Mouse (Mus musculus) liver, embryonic 11.5 days (tissue): ENCODE measurements at regions not wholly inside any gene's neighbourhood (a gene's known extent, or its start where the extent isn't known, plus 50 kb on each side); places are given as distances from the start of the nearest gene placed in this dataset. TPM values are rescaled to one million over a fixed set of nuclear protein-coding genes. Genes with fewer than 3 reads are reported as not detected.

Experiments used
- ATAC-seq: fragments of 200-750 bp; cut with Nextera tagmentation; replicated peaks from 2 replicates; pipeline ENCODE4 v1.8.0; 2017; ENCODE audit warnings: moderate number of reproducible peaks, mild to moderate bottlenecking, moderate TSS enrichment, moderate library complexity; ENCODE audit not compliant: low FRiP score
- DNase-seq: peaks from one replicate; pipeline ENCODE4 v3.0.0-alpha.2; 2017; ENCODE audit warnings: low spot score
- H3K27ac ChIP-seq: fragments of 300-500 bp; sonication (generic); 2 replicates; pipeline ENCODE4 v1.5.1; 2014; ENCODE audit warnings: mild to moderate bottlenecking, low read depth, low read length, control low read depth
- H3K27me3 ChIP-seq: fragments of 300-500 bp; sonication (generic); replicated peaks from 2 replicates; pipeline ENCODE4 v1.6.1; 2014; ENCODE audit warnings: low read length, mixed read lengths; ENCODE audit not compliant: control insufficient read depth, insufficient read depth
- H3K36me3 ChIP-seq: fragments of 300-500 bp; sonication (generic); 2 replicates; pipeline ENCODE4 v1.6.1; 2014; ENCODE audit warnings: mild to moderate bottlenecking, low read length, moderate library complexity, mixed read lengths; ENCODE audit not compliant: control insufficient read depth, insufficient read depth
- H3K4me1 ChIP-seq: fragments of 300-500 bp; sonication (generic); replicated peaks from 2 replicates; pipeline ENCODE4 v1.6.1; 2014; ENCODE audit warnings: low read length, mixed read lengths; ENCODE audit not compliant: control insufficient read depth, insufficient read depth
- H3K4me2 ChIP-seq: fragments of 300-500 bp; sonication (generic); 2 replicates; pipeline ENCODE4 v1.6.1; 2014; ENCODE audit warnings: mild to moderate bottlenecking, control low read depth, moderate library complexity
- H3K4me3 ChIP-seq: fragments of 300-500 bp; sonication (generic); 2 replicates; pipeline ENCODE4 v1.5.1; 2014; ENCODE audit warnings: low read depth, low read length, control low read depth
- H3K9ac ChIP-seq: fragments of 300-500 bp; sonication (generic); 2 replicates; pipeline ENCODE4 v1.6.1; 2014; ENCODE audit warnings: low read depth, low read length, control low read depth
- H3K9me3 ChIP-seq: fragments of 300-500 bp; sonication (generic); 2 replicates; pipeline ENCODE4 v1.6.1; 2016; ENCODE audit warnings: low read length, inconsistent platforms, mixed read lengths; ENCODE audit not compliant: control insufficient read depth
- WGBS: fragments of 180-500 bp; shearing (Covaris S2); extraction: QIAGEN DNeasy Blood & Tissue Kit; methylation state at CpG from one replicate; pipeline ENCODE4 v1.1.7; 2014; 5-methylcytosine and 5-hydroxymethylcytosine counted together
- microRNA-seq: library from miRNA; unstranded; fragments of <30 nt; microRNA quantifications from one replicate; pipeline ENCODE4, GENCODE M21; 2017; ENCODE audit warnings: borderline number of aligned reads

DNA sequence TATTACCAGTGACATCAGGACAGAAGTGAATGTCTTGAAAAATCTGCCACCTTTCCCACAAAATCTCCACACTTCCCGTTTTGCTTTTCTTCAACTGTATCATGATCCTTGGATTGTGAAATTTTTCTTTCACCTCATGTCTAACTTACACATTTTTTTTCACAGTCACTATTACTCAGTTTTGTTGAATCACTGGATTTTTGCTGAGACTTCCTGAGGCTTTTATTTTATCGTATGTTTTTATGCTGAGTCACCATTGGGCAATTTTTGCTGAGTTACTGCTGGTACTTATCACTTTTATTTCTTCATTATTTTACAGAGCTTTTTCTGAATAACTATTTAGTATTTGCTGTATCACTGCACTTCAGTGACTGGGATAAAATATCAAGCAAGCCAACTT lies 570.3 kb downstream of the Utrn start:
- H3K36me3 ChIP-seq: no peaks in the 10 kb centered on the region
- H3K4me1 ChIP-seq: no peaks in the 10 kb centered on the region
- no peak overlapping the region for H3K27ac ChIP-seq
- H3K9me3 ChIP-seq: no peaks in the 10 kb centered on the region
- no peak overlapping the region for H3K4me3 ChIP-seq
- DNase-seq (no peak), ATAC-seq (no peak)
- no peak overlapping the region for H3K4me2 ChIP-seq
- H3K27me3 ChIP-seq: no peaks in the 10 kb centered on the region
- H3K9ac ChIP-seq: no peak overlapping the region
- 61% methylated on average over 2 of the region's 2 CpGs for WGBS

DNA sequence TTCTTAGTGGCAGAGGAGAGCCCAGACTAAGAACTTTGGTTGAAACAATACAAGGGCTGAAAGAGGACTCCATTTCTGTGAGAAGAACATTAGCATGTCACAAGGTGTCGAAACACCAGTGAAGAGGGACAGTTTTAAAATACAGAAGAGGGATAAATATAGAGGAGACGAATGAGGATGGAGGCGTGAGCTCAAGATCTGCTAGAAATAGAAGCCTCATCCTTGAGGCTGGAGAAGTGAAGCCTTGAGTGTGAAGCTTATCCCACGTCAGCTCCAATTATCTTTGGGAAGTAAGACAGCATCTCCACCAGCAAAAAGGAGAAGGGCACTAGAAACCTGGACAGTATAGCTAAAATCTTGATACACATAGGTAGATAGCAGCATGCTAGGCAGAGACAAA lies 566.8 kb downstream of the Utrn start:
- no peak for ATAC-seq
- 76% methylated on average over 4 of the region's 4 CpGs for WGBS

GRCm38 (mm10) chr10:12320311-12320710 lies 548.9 kb downstream of the Utrn start:
- no peak overlapping the region for H3K4me3 ChIP-seq
- no peak overlapping the region for H3K4me2 ChIP-seq
- H3K36me3 ChIP-seq: no peaks in the 10 kb centered on the region
- ATAC-seq (no peak), DNase-seq (no peak)
- no peaks in the 10 kb centered on the region for H3K27me3 ChIP-seq
- H3K9me3 ChIP-seq: no peaks in the 10 kb centered on the region
- no peaks in the 10 kb centered on the region for H3K4me1 ChIP-seq
- 59% methylated on average over 2 of the region's 2 CpGs for WGBS
- no peak overlapping the region for H3K27ac ChIP-seq
- H3K9ac ChIP-seq: no peak overlapping the region

More for the DNA sequence above, 566.8 kb downstream of the Utrn start:
- no peak overlapping the region for H3K27ac ChIP-seq
- no peaks in the 10 kb centered on the region for H3K9me3 ChIP-seq
- DNase-seq: no peak
- H3K4me3 ChIP-seq: no peak overlapping the region
- no peak overlapping the region for H3K4me2 ChIP-seq
- no peak overlapping the region for H3K9ac ChIP-seq
- H3K4me1 ChIP-seq: no peaks in the 10 kb centered on the region
- no peaks in the 10 kb centered on the region for H3K36me3 ChIP-seq
- H3K27me3 ChIP-seq: no peaks in the 10 kb centered on the region

Small RNA genes in the stretch of these regions (microRNA-seq; reads per million reads assigned to microRNA genes)
- not detected for gene Gm22194
